Mouse (Mus musculus): ENCODE results near the gene Pfdn5.
A peak's percentile ranks its signal among the peaks of the same experiment; 100 is the strongest.

Pfdn5 gene

DNA sequence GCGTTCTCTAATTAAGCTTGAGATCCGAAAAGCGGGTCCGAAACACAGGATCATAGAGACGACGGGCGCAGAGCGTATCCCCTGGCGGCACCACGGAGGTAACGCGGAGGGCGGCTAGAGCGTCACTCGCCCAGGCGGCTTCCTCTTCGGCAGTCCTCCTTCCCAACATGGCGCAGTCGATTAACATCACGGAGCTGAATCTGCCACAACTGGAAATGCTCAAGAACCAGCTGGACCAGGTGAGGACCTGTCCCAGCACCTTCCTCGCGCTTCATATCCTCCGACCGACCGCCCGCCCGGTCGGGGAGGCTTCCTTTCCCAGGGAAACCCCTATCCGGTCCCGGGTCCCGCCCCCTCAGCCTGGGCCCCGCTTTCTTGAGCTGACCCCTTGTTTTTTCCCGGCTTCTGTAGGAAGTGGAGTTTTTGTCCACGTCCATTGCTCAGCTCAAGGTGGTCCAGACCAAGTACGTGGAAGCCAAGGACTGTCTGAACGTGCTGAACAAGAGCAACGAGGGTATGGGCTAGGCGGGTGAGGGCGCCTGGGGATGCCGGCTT, at the start of gene Pfdn5:
Gene Pfdn5, plus strand, starts transcription at position 95 of the 555 bp plus-strand sequence.
- DNase-seq = peak; percentile 88

GRCm38 (mm10) chr15:102278726-102279091, 47.2 kb upstream of the Pfdn5 start:
- no peak for DNase-seq

- peak; percentile 89 for DNase-seq
These were observed 46.7 kb upstream of the Pfdn5 start, which contains the start of gene Mfsd5 for GRCm38 (mm10) chr15:102279092-102279782. TSS of gene Mfsd5 (plus strand) at chr15:102279454.

DNA sequence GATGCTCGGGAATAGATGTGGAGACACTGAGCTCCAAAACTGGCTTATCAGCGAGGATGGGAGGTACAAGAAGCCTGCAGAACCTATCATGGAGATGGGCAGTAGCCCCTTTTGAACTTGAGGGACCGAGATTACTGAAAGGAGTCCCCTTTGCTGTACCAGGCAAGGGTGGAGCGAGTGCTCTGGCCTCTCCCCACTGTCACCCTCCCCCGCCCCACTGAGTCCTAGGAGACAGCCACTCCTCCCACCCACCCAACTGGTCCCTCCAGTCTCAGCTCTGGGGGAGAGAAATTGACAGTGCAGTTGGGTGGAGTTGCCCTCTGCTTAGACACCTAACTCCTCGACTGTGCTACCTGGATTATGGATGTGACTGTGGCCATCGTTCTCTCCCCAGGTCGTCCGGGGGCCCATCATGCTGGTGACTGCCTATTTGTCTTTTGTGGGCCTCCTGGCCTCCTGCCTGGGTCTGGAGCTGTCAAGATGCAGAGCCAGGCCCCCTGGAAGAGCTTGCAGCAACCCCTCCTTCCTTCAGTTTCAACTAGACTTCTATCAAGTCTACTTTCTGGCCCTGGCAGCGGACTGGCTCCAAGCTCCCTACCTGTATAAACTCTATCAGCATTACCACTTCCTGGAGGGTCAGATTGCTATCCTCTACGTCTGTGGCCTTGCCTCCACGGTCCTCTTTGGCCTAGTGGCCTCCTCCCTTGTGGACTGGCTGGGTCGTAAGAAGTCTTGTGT, 46.0 kb upstream of the Pfdn5 start:
- DNase-seq = peak; percentile 60

DNA sequence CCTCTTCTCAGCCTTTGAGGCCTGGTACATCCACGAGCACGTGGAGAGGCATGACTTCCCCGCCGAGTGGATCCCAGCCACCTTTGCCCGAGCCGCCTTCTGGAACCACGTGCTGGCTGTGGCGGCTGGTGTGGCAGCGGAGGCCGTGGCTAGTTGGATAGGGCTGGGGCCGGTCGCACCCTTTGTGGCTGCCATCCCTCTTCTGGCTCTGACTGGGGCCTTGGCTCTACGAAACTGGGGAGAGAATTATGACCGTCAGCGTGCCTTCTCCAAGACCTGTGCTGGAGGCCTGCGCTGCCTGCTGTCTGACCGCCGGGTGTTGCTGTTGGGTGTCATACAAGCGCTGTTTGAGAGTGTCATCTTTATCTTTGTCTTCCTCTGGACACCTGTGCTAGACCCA, 45.3 kb upstream of the Pfdn5 start:
- peak; percentile 38 for DNase-seq

DNA sequence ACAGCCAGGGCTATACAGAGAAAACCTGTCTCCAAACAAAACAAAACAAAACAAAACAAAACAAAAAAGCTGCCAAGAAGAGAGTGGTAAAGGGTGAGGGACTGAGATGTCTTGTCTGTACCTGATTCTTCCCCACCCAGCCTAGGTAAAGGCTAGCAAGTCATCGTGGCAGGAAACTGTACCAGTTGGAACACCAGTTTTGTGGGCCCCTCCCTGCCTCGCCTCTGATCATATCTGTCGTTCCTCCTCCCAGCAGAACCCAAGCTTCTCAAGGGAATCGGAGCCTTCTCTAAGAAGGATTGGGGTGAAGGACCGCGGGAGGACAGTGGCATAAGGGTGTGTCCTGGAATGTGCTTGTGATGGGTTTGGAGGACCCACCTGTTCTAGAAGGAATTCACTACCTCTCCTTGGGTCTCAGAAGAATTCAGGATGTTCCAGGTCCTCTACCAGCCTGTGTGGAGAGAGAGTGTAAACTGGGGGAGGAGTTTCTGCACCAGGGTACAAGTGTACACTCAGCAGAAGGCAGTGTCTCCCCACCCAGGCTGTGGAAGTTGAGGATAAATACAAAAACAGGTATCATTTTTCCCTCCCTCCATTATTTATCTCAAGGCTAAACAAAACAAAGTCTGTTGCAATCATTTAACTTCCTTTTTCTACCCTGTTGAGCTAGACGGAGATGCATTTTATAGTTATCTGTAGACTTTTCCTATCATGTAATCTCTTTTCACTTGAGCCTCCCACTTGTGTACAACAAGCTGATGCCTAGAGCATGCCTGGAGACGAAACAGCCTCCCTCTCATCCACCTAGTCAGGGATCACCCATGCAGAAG, 43.2 kb upstream of the Pfdn5 start:
- DNase-seq = no peak

DNA sequence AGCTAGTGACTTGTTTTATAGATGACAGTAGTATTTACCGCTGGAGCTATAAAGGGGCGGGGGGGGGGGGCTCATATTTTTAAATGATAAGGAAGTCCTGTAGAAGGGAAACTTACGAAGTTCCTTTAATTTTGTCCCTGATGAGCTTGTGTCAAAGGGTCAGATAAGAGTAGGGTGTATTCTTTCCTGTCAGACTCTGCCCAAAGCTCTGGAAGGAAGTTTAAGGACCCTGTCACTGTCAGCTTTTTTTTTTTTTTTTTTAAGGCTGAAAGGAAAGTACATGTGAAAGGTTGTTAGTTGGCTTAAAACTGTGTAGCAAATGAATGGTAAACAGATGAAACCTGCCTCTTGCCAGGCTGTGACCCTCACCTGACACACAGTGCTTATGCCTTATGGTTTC, 42.3 kb upstream of the Pfdn5 start:
- DNase-seq = no peak

DNA sequence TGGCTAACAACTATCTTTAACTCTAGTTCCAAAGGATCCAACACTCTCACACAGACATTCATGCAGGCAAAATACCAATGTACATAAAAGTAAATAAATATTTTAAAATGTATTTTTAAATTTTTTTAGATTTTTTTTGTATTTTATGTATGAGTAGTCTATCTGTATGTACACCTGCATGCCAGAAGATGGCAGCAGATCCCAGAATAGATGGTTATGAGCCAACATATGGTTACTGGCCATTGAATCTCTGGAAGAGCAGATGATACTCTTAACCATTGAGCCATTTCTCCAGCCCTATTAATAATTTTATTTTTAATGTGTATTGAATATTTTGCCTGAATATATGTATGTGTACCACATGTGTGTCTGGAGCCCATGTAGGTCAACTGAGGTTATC, 38.5 kb upstream of the Pfdn5 start:
- DNase-seq = peak; percentile 22

DNA sequence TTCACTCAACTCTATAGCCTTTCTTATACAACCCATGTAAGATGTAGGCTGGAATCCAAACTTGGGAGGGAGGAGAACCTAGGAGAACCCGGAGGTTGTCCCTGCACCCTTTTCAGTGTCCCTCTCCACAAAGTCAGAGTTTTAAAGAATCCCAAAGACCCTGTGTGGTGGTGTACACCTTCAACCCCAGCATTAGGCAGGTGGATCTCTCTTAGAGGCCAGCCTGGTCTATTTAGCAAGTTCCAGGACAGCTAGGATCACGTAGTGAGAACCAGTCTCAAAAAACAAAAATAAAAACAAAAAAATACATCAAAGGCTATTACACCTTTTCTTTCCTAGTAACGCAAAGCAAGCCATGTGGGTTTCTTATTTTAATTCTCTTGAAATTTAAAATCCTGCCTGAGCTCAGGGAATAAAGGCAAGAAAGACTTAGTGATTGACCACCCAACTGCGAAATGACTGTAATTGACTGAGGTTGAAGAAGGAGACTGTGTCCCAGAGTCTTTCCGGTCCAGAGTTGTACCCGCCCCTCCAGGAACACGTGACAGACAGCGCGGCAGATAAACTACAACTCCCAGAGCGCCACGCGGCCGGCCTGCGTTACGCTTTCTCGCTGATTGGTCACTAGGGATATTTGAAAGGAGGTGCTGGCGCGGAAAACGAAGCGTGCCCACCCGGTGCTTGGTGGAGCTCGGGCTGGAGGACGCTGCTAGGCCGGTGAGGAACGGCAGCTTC, 30.1 kb upstream of the Pfdn5 start, which contains the start of gene Espl1:
Gene Espl1, plus strand, starts transcription at position 634 of the 735 bp plus-strand sequence.
- peak; percentile 91 for DNase-seq

GRCm38 (mm10) chr15:102296368-102297006, 29.4 kb upstream of the Pfdn5 start:
- no peak for DNase-seq

DNA sequence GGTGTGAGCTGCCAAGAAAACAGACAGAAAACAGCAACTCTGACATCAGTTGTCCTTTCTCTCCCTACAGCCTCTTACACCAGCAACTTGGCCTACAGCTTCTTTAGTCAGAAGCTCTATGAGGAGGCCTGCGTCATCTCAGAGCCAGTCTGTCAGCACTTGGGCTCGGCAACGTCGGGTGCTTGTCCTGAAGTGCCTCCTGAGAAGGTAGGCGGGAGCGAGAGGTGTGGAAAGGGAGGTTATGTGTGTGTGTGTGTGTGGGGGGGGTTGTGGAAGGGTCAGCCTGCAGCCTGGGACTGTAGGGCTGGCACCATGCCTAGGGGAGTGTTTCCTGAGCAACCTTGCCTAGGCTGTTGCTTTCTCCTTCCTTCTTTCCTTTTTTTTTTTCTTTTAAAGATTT, 23.4 kb upstream of the Pfdn5 start:
- DNase-seq = no peak

DNA sequence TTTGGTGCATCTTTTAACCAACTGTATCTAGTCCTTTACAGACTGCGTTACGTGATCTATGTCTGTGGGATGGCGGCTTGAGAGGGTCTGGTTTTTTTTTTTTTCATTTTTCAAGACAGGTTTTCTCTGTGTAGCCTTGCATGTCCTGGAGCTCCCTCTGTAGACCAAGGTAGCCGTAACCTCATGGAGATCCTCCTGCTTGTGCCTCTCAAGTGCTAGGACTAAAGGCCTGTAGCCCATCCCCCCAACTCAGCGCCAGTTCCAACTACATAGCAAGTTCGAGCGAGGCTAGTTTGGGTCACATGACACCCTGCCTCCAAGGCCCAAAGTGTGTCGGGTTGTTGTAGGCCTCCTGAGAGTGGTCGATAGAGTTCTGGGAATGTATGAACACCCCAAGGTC, 17.2 kb upstream of the Pfdn5 start:
- no peak for DNase-seq

GRCm38 (mm10) chr15:102310074-102310845, 15.7 kb upstream of the Pfdn5 start:
- DNase-seq = no peak

- DNase-seq = no peak
These were observed 14.4 kb upstream of the Pfdn5 start for GRCm38 (mm10) chr15:102311489-102311888.

GRCm38 (mm10) chr15:102315292-102315691, 10.6 kb upstream of the Pfdn5 start:
- no peak for DNase-seq

DNA sequence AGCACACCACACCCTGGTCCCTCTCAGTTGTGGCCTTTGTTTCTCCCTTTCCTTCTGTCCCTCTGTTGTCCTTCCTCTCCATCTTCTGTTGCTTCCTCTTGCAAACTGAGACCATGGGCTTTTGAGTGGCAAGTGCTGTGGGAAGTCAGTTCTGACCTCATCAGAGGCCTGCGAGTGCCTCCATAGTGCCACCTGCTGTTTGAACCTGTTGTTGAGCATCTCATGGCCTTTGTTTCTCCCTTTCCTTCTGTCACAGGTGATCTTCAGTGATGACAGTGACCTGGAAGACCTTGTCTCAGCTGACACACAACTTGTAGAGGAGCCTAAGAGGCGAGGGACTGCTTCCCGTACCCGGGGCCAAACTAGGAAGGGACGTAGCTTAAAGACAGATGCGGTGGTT, 9.7 kb upstream of the Pfdn5 start:
- peak; percentile 45 for DNase-seq

DNA sequence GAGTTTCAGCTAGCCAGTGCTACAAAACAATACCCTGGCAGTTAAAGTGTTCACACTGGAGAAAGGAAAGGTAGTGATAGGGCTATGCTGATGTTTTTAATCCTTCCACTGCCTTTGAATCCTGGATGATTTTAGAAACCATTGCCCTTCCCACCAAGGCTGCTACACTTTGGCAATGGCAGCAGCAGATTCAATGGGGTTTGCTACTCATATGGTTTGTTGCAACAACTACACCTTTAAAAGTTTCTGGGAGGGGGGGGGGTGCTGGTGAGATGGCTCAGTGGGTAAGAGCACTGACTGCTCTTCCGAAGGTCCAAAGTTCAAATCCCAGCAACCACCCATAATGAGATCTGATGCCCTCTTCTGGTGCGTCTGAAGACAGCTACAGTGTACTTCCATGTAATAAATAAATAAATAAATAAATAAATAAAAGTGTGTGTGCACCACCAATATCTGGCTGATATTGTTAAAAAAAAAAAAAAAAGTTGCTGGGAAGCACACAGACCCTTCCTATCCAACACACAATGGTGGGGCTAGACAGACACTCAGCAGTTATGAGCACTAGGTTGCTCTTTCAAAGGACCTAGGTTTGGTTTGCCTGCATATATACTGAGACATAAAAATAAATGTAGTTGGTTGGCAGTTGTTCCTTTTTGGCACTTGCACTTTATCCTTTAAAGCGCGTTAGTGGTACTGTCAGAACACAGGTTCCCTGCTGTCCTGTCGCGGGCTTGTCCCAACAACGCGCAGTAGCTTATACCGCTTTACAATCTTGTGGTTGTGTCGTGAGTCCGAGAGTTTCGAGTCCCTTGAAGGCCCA, 1.1 kb upstream of the Pfdn5 start:
- DNase-seq = peak; percentile 44

DNA sequence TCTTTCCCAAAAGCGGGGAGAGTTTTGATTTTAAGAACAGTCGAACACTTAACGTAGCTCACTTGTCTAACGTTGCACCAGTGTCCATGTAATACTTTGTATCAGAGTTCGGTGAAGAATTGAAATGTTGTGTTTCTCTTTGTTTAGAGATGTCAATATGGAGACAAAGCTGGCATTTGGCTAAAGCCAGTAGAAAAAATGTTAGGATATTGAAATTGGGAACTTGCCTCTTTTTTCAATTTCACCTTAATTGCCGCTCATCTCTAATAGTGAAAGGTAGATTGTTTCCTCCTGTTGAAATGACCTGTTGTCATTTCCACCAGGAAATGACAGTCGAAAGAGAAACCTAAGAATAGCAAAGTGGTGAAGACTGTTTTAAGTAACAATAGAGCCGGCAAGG, 976 bp downstream of the Pfdn5 start:
- no peak for DNase-seq

- DNase-seq = peak; percentile 83
These were observed 5.7 kb downstream of the Pfdn5 start, which contains the start of gene Myg1 for GRCm38 (mm10) chr15:102331610-102332015. TSS of gene Myg1 (plus strand) at chr15:102331709.

GRCm38 (mm10) chr15:102335254-102335653, 9.3 kb downstream of the Pfdn5 start:
- DNase-seq = no peak
